Mouse (Mus musculus) thymus, adult 18-20 months (tissue): ENCODE measurements around the gene Bicd2.

Source experiments
- DNase-seq, 2 experiments: peaks; one replicate each; pipeline ENCODE4 v3.0.0; 2022; ENCODE audit warnings: mixed read lengths in 2 of 2

The Bicd2 gene

DNA sequence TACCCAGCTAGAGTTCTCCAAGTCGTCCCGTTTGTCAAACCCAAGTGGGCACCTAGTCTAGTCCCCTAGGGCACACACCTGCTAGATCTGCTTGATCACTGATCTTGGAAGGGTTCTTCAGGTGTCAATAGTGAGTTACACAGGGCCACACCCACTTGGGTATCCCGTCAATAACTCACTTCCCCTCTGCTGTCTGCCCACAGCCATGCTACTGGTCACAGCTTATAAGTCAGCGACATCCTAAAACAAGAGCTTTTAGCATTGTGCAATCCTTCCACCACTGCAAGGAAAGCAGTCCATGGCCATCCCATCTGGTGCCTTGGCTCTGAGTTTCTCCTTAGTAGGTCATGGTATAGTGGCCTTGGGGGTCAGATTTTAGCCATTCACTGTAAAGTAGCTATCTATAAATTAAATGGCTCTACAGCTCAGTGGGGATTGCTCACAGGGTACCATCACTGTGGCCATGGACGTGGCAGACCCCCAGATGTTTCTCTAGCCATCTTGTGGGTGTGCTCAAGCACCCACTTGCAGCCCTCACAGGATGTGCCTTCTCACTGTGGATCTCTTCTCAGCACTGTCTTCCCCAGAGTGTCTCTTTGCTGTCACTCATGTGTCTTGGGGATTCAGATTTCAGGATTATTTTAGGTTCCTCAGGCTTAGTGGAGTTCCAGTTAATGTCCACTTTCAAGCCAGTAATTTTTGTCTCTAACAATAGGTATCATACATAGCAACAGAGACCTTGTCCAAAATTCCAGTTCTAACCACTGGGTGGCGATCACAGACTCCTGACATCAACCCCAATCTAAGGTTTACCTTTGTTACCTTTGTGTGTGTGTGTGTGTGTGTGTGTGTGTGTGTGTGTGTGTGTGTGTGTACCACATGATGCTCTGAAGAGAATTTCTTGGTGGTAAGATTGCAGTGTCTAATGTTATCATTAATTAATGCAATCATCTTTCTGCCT lies 14.9 kb upstream of the Bicd2 start:
- no peak for DNase-seq

DNA sequence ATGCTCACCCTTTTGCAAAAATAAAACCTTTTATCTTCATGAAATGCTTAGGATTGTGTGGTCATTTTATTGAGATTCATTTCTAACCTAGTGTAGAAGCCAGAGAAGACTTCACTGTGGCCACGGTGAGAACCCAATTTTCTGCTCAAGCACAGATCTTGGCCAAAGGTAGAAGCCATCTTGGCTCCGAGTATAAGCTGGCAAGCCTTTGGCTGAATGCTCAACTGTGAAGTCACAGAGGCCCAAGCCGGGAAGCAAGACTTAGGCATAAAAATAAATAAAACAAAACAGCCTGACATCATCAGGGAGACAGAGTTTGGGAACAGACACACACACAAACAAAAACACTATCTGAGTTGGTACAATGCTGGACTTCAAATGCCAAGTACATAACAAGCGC lies 13.3 kb upstream of the Bicd2 start:
- no peak for DNase-seq

DNA sequence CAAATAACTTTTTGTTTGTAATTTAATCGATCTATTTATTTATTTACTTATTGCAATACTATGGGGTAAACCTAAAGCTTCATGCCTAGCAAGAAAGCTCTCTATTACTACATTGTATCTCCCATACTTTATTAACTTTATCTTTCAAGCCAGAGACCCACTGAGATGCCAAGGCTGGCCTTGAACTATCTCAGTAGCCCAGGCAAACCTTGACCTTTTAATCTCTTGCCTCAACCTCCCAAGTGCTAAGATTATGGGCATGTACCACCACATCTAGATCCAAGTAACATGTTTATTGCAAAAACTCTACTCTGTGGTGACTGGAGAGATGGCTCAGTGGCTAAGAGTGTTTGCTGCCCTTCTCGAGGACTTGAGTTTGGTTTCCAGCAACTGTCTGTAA lies 8.1 kb upstream of the Bicd2 start:
- no peak for DNase-seq

DNA sequence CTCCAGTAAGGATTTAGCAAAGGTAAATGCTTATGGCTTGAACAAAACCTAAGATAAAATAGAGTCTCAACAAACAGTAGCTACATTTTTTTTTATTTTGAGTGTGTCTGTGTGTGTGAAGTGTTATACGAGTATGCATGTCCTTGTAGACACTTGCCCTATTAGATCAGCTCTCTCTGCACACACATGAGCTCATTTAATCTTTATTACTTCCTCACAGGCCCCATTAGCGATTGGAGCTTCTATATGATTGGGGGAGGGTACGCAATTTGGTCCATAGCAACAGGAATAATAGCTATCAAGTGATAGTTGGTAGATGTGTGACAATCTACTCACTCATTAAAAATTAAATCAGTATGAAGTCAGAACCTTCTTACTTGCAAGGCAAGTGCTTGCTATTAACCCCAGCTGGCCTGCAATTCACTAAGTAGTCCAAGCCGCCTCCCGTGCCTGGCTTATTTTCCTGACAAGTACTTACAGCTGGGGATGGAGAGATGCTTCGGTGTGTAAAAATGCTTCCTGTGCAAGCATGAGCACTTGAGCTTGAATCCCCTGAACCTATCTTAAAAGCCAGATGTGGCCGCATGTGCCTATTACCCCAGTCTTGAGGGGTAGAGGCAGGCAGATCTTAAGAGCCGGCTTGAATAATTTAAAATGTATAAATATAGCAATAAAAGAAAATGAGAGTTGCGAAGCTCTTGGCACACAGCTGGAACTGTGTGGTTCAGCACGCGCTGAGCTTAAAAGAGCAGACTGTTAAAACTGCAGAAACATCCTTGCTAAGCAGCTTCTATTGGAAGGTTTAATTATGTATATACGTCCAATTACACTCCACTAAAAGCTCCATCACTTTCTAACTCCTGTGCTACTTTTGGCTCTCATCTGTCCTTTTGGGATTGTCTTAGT lies 6.1 kb upstream of the Bicd2 start:
- no peak for DNase-seq

DNA sequence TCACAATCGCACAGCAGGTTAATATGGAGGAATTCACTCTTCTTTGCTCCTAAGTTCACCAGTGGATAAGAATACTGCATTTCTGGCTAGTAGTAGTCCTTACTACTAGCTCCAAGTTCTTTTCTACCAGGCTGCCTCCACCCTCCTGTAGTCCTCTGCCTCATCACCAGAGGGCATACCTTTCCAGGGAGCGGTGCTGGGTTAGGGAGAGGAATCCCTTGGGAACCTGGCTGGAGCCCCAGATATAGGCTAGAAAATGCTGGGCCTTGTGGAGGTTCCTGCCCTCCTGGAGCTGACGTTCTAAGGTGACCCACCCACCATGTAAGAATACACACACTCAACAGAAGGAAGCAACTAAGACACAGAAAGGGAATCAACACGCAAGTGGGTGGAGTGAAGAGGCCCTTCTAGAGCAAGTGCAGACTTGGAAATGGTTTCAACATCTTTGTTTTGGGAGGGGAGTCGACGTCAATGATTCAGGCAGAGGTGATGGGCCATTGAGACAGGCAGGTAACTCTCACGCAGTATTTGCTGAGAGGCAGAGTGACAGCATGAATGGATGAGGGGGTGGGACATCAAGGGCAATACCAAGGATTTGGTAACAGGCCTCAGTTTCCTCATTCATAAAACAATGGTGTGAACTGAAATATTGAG lies 2.4 kb upstream of the Bicd2 start:
- DNase-seq, result no peak

DNA sequence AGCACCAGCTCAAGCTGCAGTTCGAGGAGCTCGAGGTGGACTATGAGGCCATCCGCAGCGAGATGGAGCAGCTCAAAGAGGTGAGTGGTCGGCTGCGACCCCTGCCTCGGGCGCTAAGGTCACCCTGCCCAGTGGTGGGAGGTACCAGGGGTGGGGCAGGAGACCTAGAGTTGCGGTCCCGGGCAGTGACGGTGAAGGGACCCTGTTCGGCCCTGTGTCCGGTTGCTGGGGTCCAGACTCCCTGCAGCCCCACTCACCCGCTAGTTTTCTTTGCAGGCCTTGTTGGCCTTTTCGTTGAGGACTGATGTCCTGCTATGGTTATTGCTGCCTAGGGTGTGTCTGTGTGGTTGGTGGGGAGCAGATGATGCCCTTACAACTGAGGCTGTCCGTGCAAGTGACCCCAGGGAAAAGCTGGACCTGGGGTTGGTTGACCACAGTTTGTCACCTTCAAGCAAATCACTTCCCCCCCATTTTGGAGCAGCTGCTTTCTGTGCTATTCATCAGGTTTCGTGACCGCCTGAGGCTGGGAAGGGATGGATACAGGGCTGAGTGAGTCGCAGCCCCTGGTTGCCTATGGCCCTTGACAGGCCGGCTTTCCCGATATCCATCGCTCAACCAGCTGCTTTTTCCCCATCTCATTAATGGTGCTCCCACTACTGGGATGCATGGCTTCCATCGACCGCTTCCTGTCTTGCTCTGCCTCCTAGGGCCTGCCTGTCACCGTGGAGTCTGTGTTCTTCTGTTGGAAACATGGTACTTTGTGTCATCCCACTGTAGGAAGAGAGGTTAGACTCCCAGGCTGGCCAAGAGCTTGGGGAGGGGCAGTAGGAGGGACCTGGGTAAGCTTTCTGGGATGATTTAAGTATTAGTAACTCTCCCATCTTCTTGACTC lies 692 bp downstream of the Bicd2 start:
- no peak for DNase-seq

DNA sequence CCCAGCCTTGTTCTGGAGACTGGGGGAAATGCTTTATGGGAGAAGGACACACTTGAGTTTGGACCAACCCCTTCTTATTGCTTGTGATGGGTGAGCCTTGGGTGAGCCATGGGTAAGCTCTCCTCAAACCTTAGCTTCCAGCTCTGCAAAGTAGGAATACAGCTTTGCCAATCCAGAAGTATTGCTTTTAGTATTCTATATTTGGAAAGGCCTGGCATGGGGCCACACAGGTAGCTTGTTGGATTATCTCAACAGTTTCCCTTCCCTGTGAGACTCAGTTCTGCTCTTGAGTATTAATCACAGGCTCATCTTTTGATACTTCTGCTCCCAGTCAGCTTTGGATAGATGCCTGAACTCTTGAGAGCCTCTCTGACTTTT lies 1.3 kb downstream of the Bicd2 start:
- no peak for DNase-seq

DNA sequence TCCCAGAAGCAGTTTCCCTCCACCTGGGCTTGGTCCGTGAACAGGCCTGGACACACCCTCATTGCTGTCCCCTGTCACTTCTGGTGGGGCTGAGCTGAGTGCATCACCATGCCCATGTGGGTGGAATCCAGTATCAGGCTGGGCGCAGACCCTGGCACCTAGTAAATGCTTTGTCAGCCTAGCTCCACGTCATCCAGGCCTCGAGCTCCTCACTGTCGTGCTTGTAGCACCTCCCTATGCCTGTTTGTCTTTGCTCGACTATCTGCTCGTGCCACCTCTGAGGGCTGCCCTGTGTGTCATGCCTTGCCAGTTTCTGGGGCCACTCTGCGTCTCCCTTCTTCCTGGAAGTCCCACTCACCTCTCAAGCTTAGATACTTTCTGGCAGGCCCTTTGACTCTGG lies 3.2 kb downstream of the Bicd2 start:
- no peak for DNase-seq

DNA sequence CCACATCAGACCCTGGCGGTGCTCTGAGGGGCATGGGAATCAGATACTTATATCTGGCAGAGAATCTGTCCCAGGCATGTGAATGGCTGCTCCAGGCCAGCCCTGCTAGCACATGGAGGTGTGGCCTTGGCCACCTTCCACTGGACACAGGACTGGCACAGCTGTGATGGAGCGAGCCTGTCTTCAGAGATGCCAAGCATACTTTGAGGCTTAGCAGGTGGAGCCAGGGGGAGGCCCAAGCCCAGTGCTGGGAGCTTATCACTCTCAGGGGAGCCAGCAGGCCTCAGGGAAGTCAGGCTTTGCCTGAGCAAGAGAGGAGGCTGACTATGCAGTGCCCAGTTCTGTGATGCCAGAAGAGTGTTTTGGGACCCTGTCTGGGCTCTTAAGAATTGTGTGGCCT lies 4.1 kb downstream of the Bicd2 start:
- DNase-seq, result no peak

DNA sequence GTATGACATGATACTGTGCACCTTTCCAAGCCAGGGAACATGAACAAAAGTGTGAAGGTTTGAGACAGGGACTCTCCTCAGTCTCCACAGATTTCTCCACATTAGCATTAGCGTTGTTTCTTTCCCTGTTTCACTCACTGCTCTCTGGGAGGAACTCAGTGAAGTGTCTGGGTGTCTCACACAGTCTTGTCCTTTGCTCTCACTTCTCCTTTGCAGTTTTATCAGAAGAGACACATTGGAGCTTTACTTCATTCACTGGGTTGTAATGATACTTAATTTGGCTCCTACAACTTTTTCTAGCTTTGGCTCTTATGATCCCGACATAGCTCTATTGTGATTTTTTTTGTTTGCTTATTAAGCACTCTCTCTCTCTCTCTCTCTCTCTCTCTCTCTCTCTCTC lies 7.1 kb downstream of the Bicd2 start:
- no peak for DNase-seq

DNA sequence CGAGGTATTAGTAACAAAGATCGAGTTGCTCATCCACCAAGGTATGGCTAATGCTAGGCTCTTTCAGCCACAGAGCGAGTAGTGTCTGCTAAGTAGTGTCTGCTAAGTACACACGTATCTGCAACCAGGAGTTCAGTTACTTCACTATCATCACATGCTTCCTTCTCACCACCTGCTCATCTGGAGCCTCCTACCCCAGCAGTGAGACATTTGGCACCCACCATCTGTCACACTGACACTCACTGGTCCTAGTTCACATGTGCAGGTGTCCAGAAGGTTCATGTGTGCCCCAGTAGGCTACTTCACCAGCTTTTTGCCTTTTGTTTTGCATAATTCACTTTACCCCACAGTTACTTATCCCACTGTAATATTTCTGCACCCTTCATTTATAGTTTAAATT lies 8.0 kb downstream of the Bicd2 start:
- DNase-seq, result no peak

DNA sequence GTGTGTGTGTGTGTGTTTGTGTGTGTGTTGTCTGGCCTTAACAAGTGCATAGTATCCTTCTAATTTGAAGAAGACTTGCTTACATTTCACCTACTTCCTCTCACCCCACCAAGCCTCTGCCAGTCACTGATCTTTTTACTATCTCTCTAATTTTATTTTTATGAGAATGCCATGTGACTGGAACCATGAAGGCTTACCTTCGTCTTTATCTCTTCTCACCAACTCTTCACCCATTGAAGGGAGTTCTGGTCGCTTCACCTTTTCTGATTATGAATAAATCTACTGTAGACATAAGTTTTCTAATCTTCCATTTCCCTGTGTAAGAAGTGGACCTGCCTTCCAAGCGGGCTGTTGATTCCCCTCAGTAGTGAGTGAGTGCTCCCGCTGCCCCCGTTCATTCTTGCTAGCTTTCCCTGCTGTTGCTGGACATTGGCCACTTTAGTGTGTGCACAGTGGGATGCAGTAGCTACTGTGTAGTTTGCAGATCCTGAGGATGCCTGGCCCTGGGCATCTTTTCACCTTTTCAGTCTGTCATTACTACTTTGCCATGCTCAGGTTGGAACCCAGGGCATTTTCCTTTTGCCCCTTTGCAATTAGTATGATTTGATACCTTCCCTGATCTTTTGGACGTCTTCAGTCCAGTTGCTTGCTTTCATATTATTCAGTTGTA lies 8.6 kb downstream of the Bicd2 start:
- DNase-seq, result no peak

DNA sequence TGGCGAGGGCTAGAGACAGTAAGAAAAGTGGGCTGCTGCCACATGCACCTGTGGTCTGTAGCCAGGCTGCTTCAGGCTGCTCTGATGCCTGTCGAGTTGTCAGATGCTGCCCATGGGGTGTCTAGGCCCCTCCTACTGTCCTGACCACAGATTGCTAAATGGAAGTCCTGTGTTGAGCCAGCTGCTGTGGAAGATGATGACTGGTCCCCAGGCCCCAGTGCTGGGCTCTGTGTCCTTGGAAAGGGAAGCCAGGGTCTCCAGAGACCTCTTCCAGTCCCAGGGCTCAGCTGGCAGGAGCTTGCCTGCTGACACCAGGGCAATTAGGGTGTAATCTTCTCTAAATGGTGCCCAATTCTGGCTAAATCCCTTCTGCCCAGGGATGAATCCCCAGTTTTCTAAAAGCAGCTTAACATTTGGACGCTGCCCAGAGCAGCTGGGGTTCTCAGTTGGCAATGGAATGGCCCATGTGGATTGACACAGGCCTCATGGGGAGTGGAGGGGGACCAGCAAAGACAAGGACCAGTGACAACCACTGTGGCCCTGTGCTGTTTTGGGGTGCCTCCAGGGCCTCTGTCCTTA lies 11.3 kb downstream of the Bicd2 start:
- no peak for DNase-seq

DNA sequence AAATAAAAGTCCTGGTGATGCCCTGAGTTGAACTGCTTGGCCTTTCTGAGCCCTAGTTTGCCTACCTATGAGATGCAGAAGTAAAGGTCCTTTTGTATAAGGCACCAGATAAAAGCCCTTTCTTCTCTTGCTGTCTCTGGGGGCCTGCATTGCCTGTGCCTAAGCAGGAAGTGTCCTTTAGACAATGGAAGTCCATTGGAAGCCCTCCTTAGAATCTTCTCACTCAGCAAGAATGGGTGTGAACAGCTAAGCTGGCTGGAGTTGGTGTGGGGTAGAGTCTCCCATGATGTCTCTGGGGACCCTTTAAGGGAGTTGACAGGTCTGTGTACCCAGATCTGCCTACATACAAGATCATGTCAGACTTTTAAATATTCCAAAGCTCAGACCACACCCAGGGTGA lies 12.0 kb downstream of the Bicd2 start:
- DNase-seq, result no peak

DNA sequence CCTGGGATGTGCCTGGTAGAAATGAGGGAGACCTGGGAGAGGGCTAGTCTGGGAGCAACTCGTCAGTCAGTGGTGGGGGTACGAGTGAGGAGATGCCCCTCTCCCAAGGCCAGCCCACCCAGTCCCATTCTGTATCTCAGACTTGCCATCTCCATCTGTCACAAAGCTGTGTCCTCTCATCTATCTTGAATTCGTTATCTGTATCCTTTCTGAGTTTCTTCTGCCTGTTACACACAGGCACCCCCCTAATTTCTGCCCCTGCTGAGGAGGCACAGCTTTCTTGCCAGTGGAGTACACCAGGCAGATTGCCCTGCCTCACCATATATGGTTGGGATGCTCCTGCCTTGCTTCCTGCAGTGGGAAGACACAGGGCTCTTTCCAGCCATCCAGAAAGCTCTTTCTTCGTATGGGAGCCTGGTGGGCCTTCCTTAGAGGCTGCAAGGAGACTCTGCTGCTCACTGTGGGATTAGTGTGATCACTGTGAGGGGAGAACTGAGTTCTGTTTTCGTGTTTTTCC lies 12.7 kb downstream of the Bicd2 start:
- DNase-seq, result no peak

DNA sequence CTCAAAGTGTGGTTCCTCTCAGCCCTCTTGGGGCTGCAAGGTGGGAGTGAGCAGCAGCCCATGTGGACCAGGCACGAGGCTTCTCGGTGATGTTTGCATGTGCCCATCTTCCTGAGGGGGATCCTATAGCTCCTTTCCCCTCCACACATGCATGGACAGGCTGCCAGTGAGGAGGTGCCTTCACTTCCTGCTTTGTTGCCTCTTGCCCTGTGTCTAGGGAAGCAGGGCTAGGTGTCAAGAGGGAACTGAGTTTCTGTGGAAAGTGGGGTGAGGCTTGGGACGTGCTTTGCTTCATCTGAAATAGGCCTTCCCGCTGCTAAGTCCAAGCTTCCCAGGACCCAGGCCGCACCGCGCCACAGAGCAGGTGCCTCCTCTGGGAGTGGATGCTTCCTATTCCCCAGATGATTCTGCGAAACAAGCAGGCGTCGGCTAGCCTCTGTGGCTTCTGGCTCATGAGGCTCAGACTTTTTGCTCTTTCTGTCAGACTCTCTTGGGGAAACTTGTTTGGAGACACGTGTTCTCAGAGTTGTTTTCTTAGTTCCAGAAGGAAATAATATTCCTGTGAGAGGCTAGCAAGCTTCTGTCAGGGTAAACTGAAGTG lies 14.2 kb downstream of the Bicd2 start:
- no peak for DNase-seq

DNA sequence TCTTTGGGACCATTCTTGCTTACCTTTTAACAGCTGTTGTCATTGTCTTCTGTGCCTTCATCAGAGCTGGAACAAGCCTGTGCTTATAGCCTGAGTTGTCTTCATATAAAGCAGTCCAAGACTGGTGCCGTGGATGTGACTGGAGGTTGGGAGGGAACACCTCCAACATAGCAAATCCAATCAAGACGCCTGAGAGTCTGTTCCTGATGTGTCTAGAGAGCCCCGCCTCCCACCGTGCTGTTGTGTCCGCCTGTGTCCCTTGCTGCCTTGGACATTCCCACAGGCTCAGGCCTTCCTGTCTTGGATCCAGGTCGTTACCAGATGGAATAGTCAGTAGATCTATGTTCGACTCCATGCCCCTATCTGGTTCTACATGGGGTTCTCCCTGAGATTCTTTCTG lies 14.7 kb downstream of the Bicd2 start:
- DNase-seq, result no peak

DNA sequence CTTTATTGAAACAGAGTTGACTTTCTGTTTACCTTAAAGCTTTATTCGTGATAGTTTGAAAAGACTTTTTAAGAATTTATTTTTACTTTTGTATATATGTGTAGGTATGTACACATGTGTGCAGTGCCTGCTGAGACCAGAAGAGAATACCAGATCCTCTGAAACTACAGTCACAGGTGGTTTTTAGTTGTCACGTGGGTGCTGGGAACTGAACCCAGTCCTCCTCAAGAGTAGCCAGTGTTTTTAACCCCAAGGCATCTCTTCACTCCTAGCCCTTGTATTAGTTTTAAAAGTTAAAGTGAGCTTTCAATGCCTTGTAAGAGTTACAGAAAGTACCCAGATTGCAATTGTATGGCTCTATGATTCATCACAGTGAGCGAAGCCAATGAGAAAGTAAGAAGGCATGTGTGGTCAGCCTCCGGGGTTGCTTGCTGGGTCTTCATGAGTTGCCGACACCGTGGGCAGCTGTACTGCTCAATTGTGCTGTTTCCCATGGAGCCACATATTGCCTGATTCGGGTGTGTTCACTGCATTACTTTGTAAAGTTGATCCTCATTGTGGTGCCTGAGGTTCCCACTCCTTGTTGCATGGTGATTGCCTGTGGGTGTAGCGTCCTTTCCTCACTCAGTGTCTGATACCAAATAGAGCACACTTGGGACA lies 16.1 kb downstream of the Bicd2 start:
- no peak for DNase-seq

DNA sequence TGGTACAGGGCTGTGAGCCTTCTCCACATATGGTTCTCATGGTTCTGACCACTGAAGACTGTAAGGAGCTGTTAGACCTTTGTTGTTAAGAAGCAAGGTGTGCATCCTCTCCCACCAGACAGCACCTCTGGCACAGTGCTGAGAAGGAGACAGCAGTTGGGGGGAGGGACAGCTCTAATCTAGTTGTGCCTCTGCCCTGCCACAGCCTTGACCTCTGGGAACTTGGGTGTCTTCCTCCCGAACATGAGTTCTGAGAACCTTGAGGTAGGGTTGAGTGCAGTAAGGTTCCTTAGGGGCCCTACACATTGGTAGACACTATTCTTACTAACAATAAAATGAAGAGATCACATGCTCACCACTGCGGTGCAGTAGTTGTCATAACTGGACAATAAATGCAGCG lies 16.8 kb downstream of the Bicd2 start:
- no peak for DNase-seq

DNA sequence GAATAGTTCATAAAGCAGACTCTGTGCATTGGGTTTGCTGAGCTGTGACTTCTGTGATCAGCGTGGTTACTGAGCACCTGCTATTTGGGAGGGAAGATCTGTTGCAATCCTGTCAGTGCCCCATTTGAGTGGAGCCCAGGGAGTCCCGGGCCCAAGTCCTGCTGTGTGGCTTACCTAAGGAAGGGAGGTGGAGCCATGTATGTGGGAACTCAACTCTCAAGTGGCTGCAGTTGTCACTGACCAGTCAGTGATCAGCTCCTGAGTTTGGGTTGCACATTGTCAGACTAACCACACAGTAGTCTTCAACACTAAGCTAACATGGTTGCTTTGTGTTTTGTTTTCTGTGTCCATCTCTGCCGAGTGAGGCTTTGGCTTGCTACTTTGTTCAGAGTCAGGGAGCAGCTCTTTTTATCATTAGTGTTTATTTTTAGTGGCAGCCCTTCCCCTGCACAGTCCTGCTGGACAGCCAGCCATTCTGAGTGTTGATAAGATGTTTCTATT lies 19.6 kb downstream of the Bicd2 start:
- no peak for DNase-seq
